Mouse (Mus musculus): Measurements from ENCODE around the gene Olfr157.

Olfr157 gene

DNA sequence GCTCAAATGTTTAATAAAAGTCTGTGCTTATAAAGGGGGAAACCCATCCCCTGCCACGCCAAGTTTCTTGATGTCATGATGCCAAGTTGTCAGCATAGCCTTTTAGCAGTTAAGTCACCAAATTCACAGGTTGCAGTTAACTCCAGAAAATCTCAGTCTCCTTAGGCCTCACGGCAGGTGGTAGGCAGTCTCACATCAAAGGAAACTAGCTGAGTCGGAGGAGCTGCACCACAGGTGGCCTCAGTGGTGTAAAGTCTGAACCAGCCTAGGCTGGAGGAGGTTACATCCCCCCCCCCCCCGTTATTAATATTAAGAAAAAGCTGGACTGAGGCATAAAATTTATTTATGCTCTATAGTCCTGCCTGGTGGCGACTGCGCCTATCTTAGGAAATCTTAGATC is 44.7 kb downstream of the Olfr157 start:
- DNase-seq: no peak
